Mouse (Mus musculus): ENCODE results near the gene Mark1.

- TF ChIP-seq EP300 (IDR thresholded peaks at IDR 0.05; ENCODE audit: low read depth) (no peak), CTCF (IDR thresholded peaks at IDR 0.05; ENCODE audit: low read depth) (no peak)
These were observed 125.5 kb downstream of the Mark1 start for GRCm38 (mm10) chr1:184873910-184874309.
